Mouse (Mus musculus) neural tube, embryonic 14.5 days (tissue): ENCODE results near the gene Ibsp. TPM values are rescaled to one million over a fixed set of nuclear protein-coding genes. Genes with fewer than 3 reads are reported as not detected.

Experiments used
- ATAC-seq: fragments of 200-750 bp; cut with Nextera tagmentation; 2 replicates; pipeline ENCODE4 v1.8.0; 2017; ENCODE audit warnings: low read depth, mild to moderate bottlenecking, moderate TSS enrichment, moderate library complexity
- H3K27ac ChIP-seq: fragments of 300-500 bp; sonication (generic); 2 replicates; pipeline ENCODE4 v1.5.1; 2014; ENCODE audit warnings: low read depth, mild to moderate bottlenecking, control low read depth, low read length, moderate library complexity, mixed read lengths
- H3K27me3 ChIP-seq: fragments of 300-500 bp; sonication (generic); 2 replicates; pipeline ENCODE4 v1.6.1; 2014; ENCODE audit warnings: low read length; ENCODE audit not compliant: control insufficient read depth, insufficient read depth
- H3K36me3 ChIP-seq: fragments of 300-500 bp; sonication (generic); 2 replicates; pipeline ENCODE4 v1.6.1; 2014; ENCODE audit warnings: low read length, mixed read lengths; ENCODE audit not compliant: control insufficient read depth, insufficient read depth
- H3K4me1 ChIP-seq: fragments of 300-500 bp; sonication (generic); 2 replicates; pipeline ENCODE4 v1.6.1; 2014; ENCODE audit warnings: low read length; ENCODE audit not compliant: control insufficient read depth, insufficient read depth
- H3K4me2 ChIP-seq: fragments of 300-500 bp; sonication (generic); 2 replicates; pipeline ENCODE4 v1.6.1; 2014; ENCODE audit warnings: mild to moderate bottlenecking, low read depth, low read length, control low read depth
- H3K4me3 ChIP-seq: fragments of 300-500 bp; sonication (generic); 2 replicates; pipeline ENCODE4 v1.5.1; 2014; ENCODE audit warnings: low read depth, low read length, control low read depth, mixed read lengths
- H3K9ac ChIP-seq: fragments of 300-500 bp; sonication (generic); replicated peaks from 2 replicates; pipeline ENCODE4 v1.6.1; 2014; ENCODE audit warnings: low read depth, mild to moderate bottlenecking, control low read depth, low read length, mixed read lengths
- H3K9me3 ChIP-seq: fragments of 300-500 bp; sonication (generic); 2 replicates; pipeline ENCODE4 v1.6.1; 2016; ENCODE audit warnings: low read length; ENCODE audit not compliant: control insufficient read depth
- WGBS: fragments of 180-500 bp; shearing (Covaris S2); extraction: QIAGEN DNeasy Blood & Tissue Kit; methylation state at CpG from one replicate; pipeline ENCODE4 v1.1.7; 2014; 5-methylcytosine and 5-hydroxymethylcytosine counted together
- polyA plus RNA-seq: library from polyadenylated mRNA; unstranded; fragments of >200 nt; fragmentation: Nextera tagmentation; extraction: Ambion mirVana; gene quantifications from 2 replicates; pipeline ENCODE4 v1.2.1, GENCODE M21; 2014

The Ibsp gene
- polyA plus RNA-seq, 1 experiment from 2014 or later = 0.92 TPM

- no peak overlapping the region for H3K27ac ChIP-seq
- no peak for ATAC-seq
- H3K9me3 ChIP-seq = no peaks in the 10 kb centered on the region
- no peak overlapping the region for H3K4me3 ChIP-seq
- H3K9ac ChIP-seq = no peak overlapping the region
- no peaks in the 10 kb centered on the region for H3K27me3 ChIP-seq
- 83% methylated on average over 8 of the region's 8 CpGs for WGBS
- H3K4me2 ChIP-seq = no peak overlapping the region
- H3K36me3 ChIP-seq = no peaks in the 10 kb centered on the region
- no peaks in the 10 kb centered on the region for H3K4me1 ChIP-seq
These were observed 28.4 kb downstream of the Ibsp start for GRCm38 (mm10) chr5:104327389-104327788.

- Histone ChIP-seq H3K27ac (no peak overlapping the region), H3K4me3 (no peak overlapping the region), H3K9ac (no peak overlapping the region), H3K4me2 (no peak overlapping the region), H3K9me3 (no peaks in the 10 kb centered on the region), H3K36me3 (no peaks in the 10 kb centered on the region), H3K27me3 (no peaks in the 10 kb centered on the region), H3K4me1 (no peaks in the 10 kb centered on the region)
- no peak for ATAC-seq
These were observed 28.9 kb downstream of the Ibsp start for GRCm38 (mm10) chr5:104327876-104328275.

DNA sequence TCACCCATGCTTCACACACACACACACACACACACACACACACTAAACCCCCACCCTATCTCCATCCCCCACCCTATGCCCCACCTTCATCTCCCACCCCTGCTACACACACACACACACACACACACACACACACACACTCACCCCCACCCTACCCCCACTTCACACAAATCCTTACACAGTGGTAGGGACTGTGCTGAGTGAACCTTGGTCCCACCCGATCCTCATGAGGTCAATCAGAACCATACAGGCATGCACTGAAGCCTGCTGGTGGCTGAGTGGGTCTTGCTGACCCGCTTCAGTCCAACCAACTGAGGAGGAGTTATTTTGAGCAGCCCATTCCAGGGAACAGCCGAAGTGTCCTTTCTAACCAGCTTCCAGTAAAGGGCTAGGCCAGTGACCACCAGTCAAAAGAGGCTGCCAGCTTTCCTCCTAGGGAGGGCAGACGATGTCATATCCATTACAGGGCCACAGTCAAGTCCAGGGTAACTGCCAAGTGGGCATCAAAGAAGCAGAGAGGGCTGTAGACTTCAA, 29.4 kb downstream of the Ibsp start:
- no peak overlapping the region for H3K27ac ChIP-seq
- ATAC-seq = no peak
- no peak overlapping the region for H3K4me2 ChIP-seq
- 84% methylated on average over 4 of the region's 4 CpGs for WGBS
- H3K9ac ChIP-seq = no peak overlapping the region
- no peaks in the 10 kb centered on the region for H3K27me3 ChIP-seq
- H3K9me3 ChIP-seq = no peaks in the 10 kb centered on the region
- no peaks in the 10 kb centered on the region for H3K4me1 ChIP-seq
- H3K4me3 ChIP-seq = no peak overlapping the region
- H3K36me3 ChIP-seq = no peaks in the 10 kb centered on the region

DNA sequence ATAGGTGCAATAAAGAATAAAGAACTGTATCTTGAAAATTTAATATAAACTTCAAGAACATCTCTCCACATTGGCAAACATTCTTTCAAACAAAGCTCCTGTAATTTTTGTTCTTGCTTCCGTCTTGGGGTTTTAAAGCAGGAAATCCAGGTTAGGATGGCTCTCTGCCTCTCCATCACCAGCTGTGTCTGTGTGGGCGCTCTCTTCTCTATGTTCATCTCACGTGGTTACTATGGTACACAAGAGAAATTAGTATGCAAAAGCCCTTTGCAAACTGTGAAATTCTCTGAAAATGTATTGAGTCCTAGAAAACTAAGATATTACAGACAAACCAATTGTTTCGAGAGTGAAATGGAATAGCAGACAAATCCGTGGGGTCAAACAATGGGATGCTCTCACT, 30.4 kb downstream of the Ibsp start:
- whole genome bisulfite sequencing = 83% methylated on average over 5 of the region's 5 CpGs
- ATAC-seq = no peak

DNA sequence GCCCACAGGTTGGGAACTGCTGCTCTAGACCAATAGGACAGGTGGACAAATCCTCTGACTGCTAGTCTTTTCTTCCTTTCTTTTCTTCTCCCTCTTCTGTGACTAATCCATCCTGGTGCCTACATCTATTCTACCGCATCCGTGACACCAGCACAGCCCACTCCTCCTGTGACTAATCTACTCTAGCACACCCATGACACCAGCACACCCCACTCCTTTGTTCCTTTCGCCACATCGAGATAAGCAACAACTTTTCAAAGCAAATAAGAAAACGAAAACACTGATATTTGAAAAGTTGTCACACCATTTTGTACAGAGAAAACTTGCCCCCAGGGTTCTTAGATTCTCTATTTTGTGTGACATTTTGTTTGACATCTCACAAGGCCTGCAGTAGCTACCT, 31.1 kb downstream of the Ibsp start:
- Histone ChIP-seq H3K9me3 (no peaks in the 10 kb centered on the region), H3K27me3 (no peaks in the 10 kb centered on the region), H3K4me3 (no peak overlapping the region), H3K9ac (no peak overlapping the region), H3K4me1 (no peaks in the 10 kb centered on the region), H3K4me2 (no peak overlapping the region), H3K36me3 (no peaks in the 10 kb centered on the region), H3K27ac (no peak overlapping the region)
- no peak for ATAC-seq
- WGBS = 67% methylated on average over 5 of the region's 5 CpGs

More for the DNA sequence above, 30.4 kb downstream of the Ibsp start:
- no peaks in the 10 kb centered on the region for H3K36me3 ChIP-seq
- H3K9me3 ChIP-seq = no peaks in the 10 kb centered on the region
- no peak overlapping the region for H3K27ac ChIP-seq
- no peak overlapping the region for H3K4me3 ChIP-seq
- H3K9ac ChIP-seq = no peak overlapping the region
- H3K4me2 ChIP-seq = no peak overlapping the region
- no peaks in the 10 kb centered on the region for H3K4me1 ChIP-seq
- H3K27me3 ChIP-seq = no peaks in the 10 kb centered on the region

DNA sequence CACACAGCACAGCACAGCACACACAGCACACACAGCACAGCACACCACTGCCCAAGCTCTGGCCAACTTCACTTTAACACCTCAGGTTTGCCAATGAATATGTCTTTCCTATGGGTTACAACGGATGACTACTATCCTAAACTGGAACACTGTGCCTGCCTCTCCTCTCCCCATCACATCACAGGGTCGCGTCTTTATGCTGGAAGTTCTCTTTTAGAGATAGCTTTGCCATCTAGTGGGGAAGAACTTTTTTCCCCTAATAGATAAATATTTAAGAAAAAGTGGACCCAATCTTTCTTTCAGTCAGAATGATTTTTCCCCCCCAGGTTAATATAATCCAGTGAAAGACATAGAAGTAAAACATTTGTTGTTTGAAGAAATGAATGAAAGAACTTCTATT, 33.3 kb downstream of the Ibsp start:
- 79% methylated on average over 3 of the region's 3 CpGs for WGBS
- Histone ChIP-seq H3K27me3 (no peaks in the 10 kb centered on the region), H3K4me2 (no peak overlapping the region), H3K4me3 (no peak overlapping the region), H3K4me1 (no peaks in the 10 kb centered on the region), H3K9ac (no peak overlapping the region), H3K9me3 (no peaks in the 10 kb centered on the region), H3K27ac (no peak overlapping the region), H3K36me3 (no peaks in the 10 kb centered on the region)
- ATAC-seq = no peak

DNA sequence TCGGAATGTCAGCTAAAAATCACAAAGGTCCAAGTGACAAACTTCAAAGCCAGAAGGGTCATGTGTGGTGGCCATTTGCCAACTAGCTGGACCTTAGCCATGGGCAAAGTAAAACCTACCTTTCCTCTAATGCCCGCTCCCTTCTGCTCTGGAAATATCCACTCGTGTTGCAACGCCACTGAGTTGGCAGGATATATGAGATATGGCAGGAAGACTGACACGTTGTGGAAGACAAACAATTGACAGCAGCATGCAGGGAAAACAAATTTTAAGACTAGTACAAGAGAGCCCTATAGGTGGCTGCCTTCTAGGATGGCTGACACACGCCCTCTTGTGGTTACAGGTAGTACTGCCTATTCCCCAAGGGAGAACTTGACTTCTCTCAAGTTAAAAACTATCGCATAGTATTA, 34.3 kb downstream of the Ibsp start:
- Histone ChIP-seq H3K9me3 (no peaks in the 10 kb centered on the region), H3K27ac (no peak overlapping the region), H3K27me3 (no peaks in the 10 kb centered on the region), H3K4me2 (no peak overlapping the region), H3K4me1 (no peaks in the 10 kb centered on the region), H3K9ac (no peak overlapping the region), H3K4me3 (no peak overlapping the region), H3K36me3 (no peaks in the 10 kb centered on the region)
- ATAC-seq = no peak
- WGBS = 39% methylated on average over 7 of the region's 7 CpGs

DNA sequence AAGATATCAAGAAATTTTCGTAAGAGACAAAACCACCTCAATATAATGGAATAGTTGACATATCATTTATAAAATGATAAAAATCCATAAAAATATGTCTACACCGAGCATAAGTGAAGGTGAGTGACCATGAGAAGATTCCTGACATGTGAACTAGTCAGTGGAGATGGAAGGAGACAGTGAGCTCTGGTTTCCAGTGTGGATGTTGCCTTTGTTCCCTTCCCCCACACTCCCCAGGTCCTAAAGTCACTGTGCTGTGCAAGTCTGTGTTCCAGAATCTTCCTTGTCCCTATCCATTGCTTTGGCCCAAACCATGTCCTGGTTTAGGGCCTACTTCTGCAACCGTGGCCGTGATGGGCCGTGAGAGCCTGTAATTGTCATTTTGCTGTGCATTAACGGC, 34.7 kb downstream of the Ibsp start:
- 82% methylated on average over 6 of the region's 6 CpGs for WGBS
- ATAC-seq = no peak
- Histone ChIP-seq H3K4me3 (no peak overlapping the region), H3K36me3 (no peaks in the 10 kb centered on the region), H3K4me2 (no peak overlapping the region), H3K27ac (no peak overlapping the region), H3K4me1 (no peaks in the 10 kb centered on the region), H3K27me3 (no peaks in the 10 kb centered on the region), H3K9me3 (no peaks in the 10 kb centered on the region), H3K9ac (no peak overlapping the region)

- Histone ChIP-seq H3K4me2 (no peak overlapping the region), H3K4me1 (no peaks in the 10 kb centered on the region), H3K9me3 (no peaks in the 10 kb centered on the region), H3K36me3 (no peaks in the 10 kb centered on the region), H3K9ac (no peak overlapping the region), H3K27ac (no peak overlapping the region), H3K27me3 (no peaks in the 10 kb centered on the region), H3K4me3 (no peak overlapping the region)
- no peak for ATAC-seq
- WGBS = 88% methylated on average over 14 of the region's 14 CpGs
These were observed 35.5 kb downstream of the Ibsp start for GRCm38 (mm10) chr5:104334516-104334915.

DNA sequence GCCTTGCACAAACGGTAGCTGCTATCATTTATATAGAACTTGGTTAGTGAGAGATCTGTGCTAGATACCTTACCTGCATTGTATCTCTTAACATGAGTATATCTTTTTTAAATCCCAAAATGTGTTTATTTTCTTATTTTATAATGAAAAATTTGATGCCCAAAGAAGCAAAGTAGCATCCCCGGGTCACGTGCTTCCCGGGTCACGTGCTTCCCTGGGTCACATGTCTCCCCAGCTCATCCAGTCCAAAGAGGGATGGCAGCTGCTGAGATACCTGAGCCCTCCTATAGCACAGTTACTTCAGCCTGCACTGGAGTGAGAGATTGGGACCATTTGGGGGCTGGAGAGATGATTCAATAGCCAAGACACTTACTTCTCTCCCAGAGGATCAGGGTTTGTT, 37.0 kb downstream of the Ibsp start:
- WGBS = 94% methylated on average over 5 of the region's 5 CpGs

More for the DNA sequence above, 37.0 kb downstream of the Ibsp start:
- no peaks in the 10 kb centered on the region for H3K36me3 ChIP-seq
- no peak overlapping the region for H3K4me3 ChIP-seq
- no peak overlapping the region for H3K4me2 ChIP-seq
- no peak overlapping the region for H3K9ac ChIP-seq
- 0 out of 2 replicates have a peak, but pooled peaks cover 5% of the 10 kb centered on the region for H3K4me1 ChIP-seq
- no peak for ATAC-seq
- no peaks in the 10 kb centered on the region for H3K27me3 ChIP-seq
- no peak overlapping the region for H3K27ac ChIP-seq
- no peaks in the 10 kb centered on the region for H3K9me3 ChIP-seq
